Mouse (Mus musculus) forebrain, embryonic 15.5 days (tissue): ENCODE measurements around the gene Fgfr2. TPM values are rescaled to one million over a fixed set of nuclear protein-coding genes. Genes with fewer than 3 reads are reported as not detected.

Experiments used
- ATAC-seq: fragments of 200-750 bp; cut with Nextera tagmentation; replicated peaks from 2 replicates; pipeline ENCODE4 v1.8.0; 2017; ENCODE audit warnings: mild to moderate bottlenecking, moderate TSS enrichment, moderate library complexity
- H3K27ac ChIP-seq: fragments of 300-500 bp; sonication (generic); replicated peaks from 2 replicates; pipeline ENCODE4 v1.5.1; 2015; ENCODE audit warnings: mild to moderate bottlenecking, inconsistent platforms
- H3K27me3 ChIP-seq: fragments of 300-500 bp; sonication (generic); 2 replicates; pipeline ENCODE4 v1.6.1; 2015; ENCODE audit warnings: inconsistent platforms
- H3K36me3 ChIP-seq: fragments of 300-500 bp; sonication (generic); 2 replicates; pipeline ENCODE4 v1.6.1; 2015; ENCODE audit warnings: mild to moderate bottlenecking, inconsistent platforms
- H3K4me1 ChIP-seq: fragments of 300-500 bp; sonication (generic); 2 replicates; pipeline ENCODE4 v1.6.1; 2015; ENCODE audit warnings: inconsistent platforms
- H3K4me2 ChIP-seq: fragments of 300-500 bp; sonication (generic); replicated peaks from 2 replicates; pipeline ENCODE4 v1.6.1; 2015; ENCODE audit warnings: mild to moderate bottlenecking, inconsistent platforms
- H3K4me3 ChIP-seq: fragments of 300-500 bp; sonication (generic); 2 replicates; pipeline ENCODE4 v1.5.1; 2015; ENCODE audit warnings: mild to moderate bottlenecking, inconsistent platforms
- H3K9ac ChIP-seq: fragments of 300-500 bp; sonication (generic); replicated peaks from 2 replicates; pipeline ENCODE4 v1.6.1; 2015; ENCODE audit warnings: mild to moderate bottlenecking, inconsistent platforms
- H3K9me3 ChIP-seq: fragments of 300-500 bp; sonication (generic); 2 replicates; pipeline ENCODE4 v1.6.1; 2016; ENCODE audit warnings: inconsistent platforms
- WGBS: fragments of 180-500 bp; shearing (Covaris S2); methylation state at CpG from one replicate; pipeline ENCODE4 v1.1.7; 2015; ENCODE audit warnings: mixed read lengths; 5-methylcytosine and 5-hydroxymethylcytosine counted together
- polyA plus RNA-seq: library from polyadenylated mRNA; unstranded; fragments of >200 nt; fragmentation: Nextera tagmentation; extraction: Ambion mirVana; gene quantifications from 2 replicates; pipeline ENCODE4 v1.2.1, GENCODE M21; 2015

Gene Fgfr2
- polyA plus RNA-seq, 1 experiment from 2014 or later, result 48.1 TPM

DNA sequence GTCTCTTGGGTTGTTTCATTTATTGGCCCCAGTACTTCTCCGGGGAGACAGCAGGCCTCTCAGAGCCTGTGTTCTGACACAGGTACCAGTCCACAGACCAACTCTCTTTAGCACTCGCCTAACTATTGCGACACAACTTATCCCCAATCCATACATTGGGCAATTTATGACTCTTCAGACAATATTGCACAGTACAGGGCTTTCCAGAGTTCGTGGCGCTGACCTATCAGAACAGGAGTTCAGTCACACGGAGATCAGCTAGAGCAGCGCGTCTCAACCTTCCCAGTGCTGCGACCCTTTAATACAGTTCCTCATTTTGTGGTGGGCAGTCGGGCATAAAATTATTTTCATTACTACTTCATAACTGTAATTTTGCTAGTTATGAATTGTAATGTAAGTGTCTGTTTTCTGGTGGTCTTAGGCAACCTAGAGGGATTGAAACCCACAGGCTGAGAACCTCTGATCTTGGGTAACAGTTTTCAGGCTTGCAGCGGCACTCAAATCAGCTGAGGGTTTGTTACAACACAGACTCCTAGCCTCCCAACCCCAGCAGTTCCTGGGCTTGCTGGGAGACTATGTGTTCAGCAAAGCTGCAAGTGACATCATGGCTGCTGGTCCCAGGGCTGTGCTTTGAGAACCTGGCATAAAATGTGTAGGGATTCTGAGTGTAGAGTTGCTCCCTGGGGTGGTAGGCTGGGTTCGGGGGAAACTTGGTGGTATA lies 2283.6 kb downstream of the Fgfr2 start:
- no peak for ATAC-seq
- Histone ChIP-seq H3K4me2 (no peak overlapping the region), H3K9ac (no peak overlapping the region), H3K4me1 (peaks cover 25% of the 10 kb centered on the region), H3K4me3 (no peak overlapping the region), H3K9me3 (no peaks in the 10 kb centered on the region), H3K27ac (no peak overlapping the region), H3K36me3 (no peaks in the 10 kb centered on the region), H3K27me3 (no peaks in the 10 kb centered on the region; the same call in 1 of the 2 replicates)
- 89% methylated on average over 12 of the region's 12 CpGs for WGBS

- ATAC-seq, result no peak
- Histone ChIP-seq H3K36me3 (no peaks in the 10 kb centered on the region), H3K9ac (no peak overlapping the region), H3K27ac (no peak overlapping the region; the same call in 1 of the 2 replicates), H3K4me2 (no peak overlapping the region), H3K27me3 (peaks cover 4% of the 10 kb centered on the region; the same call in 1 of the 2 replicates), H3K4me1 (peaks cover 25% of the 10 kb centered on the region), H3K9me3 (no peaks in the 10 kb centered on the region), H3K4me3 (no peak overlapping the region)
- WGBS, result 37% methylated on average over 3 of the region's 3 CpGs
Measured at GRCm38 (mm10) chr7:130838658-130839025, 2284.5 kb downstream of the Fgfr2 start.

DNA sequence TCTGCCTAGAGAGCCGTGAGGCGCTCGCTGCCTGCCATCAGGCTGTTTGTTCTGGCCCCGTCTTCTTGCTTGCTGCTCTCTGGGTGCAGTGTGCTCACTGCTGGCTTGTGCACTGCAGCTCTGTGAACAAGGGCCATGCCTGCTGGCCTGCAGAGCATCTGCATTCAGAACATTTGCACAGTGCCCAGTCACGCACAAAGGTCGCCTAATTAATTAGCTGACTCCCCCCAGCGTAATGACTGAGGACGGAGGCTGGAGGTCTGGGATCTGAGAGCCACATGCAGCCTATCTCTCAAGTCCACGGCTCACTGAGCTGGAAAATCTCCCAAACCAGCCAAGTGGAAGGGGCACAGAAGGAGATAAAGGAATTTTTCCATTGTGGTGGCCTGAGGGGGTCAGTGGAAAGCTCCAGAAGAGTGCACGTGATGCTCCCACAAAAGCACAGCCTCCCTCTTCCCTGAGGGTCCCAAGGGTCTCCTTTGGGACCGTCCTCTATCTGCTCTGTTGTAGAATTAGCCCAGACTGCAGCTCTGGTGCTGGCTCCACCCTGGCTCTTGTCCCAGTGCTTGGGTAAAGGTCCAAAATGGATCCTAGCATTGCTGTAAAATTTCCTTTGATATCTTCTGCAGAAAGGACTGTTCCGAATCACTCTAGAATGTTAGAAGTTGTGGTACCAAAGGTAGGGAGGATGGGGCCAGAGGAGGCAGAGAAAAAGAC lies 2285.1 kb downstream of the Fgfr2 start:
- ATAC-seq, result peak; percentile 74
- Histone ChIP-seq H3K4me2 (no peak overlapping the region), H3K27ac (no peak overlapping the region; the same call in 1 of the 2 replicates), H3K9ac (no peak overlapping the region), H3K4me1 (peaks cover 25% of the 10 kb centered on the region), H3K4me3 (no peak overlapping the region), H3K9me3 (no peaks in the 10 kb centered on the region), H3K27me3 (peaks cover 4% of the 10 kb centered on the region; the same call in 1 of the 2 replicates), H3K36me3 (no peaks in the 10 kb centered on the region)
- WGBS, result 8% methylated on average over 12 of the region's 12 CpGs

GRCm38 (mm10) chr7:130836066-130836465 lies 2287.1 kb downstream of the Fgfr2 start:
- WGBS, result 79% methylated on average over 9 of the region's 9 CpGs

DNA sequence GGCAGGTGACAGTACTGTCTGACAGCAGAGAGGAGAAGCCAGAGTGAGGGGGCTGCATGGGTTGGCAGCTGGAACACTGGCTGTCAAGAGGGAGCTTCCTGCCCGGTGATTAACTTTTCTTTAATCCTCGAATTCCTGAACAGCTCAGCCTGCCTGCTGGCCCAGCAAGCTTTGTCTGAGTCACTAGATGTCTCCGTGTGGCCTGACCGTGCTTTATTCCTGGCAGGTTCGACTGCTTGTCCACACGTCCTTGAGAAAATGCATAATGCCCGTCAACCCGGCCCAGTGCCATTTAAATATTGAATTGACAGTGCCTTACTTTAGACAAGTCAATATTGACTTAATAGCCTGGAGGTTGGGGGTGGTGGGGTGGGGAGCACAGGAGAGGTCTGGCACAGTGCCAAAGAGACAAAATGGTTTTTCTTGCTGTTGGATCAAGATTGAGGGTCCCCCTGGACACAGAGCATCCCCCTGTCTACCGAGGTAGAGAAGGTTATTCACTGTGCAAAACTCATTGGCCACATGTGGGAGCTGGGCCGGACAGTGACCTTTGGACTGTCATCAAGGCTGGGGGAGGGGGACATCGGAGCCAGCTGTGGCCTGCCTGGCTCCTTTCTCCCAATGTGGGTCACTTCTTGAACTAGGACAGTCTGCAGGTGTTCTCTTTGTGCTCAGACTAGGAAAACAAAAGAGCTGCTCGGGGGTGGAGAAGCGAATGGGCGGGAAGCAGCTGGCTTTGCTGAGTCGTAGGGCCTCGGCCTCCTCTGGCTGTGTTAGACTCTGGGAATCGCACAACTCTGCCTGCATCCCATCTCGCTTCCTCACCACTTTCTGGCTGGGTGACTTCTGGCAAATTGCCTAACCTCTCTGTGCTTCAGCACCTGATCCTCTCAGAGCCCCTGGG lies 2287.9 kb downstream of the Fgfr2 start:
- H3K9me3 ChIP-seq, result no peaks in the 10 kb centered on the region
- H3K27me3 ChIP-seq, result peaks cover 4% of the 10 kb centered on the region; the same call in 1 of the 2 replicates
- ATAC-seq, result no peak
- no peaks in the 10 kb centered on the region for H3K36me3 ChIP-seq
- peaks cover 25% of the 10 kb centered on the region for H3K4me1 ChIP-seq
- no peak overlapping the region for H3K9ac ChIP-seq
- WGBS, result 6% methylated on average over 18 of the region's 18 CpGs
- H3K27ac ChIP-seq, result no peak overlapping the region
- no peak overlapping the region for H3K4me2 ChIP-seq
- H3K4me3 ChIP-seq, result no peak overlapping the region

More at GRCm38 (mm10) chr7:130836066-130836465, 2287.1 kb downstream of the Fgfr2 start:
- Histone ChIP-seq H3K27ac (no peak overlapping the region), H3K4me1 (peaks cover 25% of the 10 kb centered on the region), H3K4me2 (no peak overlapping the region), H3K36me3 (no peaks in the 10 kb centered on the region), H3K27me3 (peaks cover 4% of the 10 kb centered on the region; the same call in 1 of the 2 replicates), H3K9ac (no peak overlapping the region), H3K9me3 (no peaks in the 10 kb centered on the region), H3K4me3 (no peak overlapping the region)
- no peak for ATAC-seq

DNA sequence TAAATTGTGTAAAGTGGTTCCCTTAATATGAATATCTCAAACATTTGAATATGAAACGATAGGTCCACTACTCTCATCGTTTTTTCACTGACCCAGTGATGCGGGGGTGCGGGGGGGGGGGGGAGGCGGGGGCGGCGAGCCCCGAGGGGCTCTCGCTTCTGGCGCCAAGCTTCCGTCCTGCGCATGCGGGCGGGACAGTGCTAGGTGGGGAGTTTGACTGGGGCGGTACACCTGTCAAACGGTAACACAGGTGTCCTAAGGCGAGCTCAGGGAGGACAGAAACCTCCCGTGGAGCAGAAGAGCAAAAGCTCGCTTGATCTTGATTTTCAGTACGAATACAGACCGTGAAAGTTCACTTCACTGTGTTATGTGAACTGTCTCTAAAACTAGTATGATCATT lies 2288.9 kb downstream of the Fgfr2 start:
- no peak overlapping the region for H3K4me3 ChIP-seq
- H3K27me3 ChIP-seq, result peaks cover 4% of the 10 kb centered on the region; the same call in 1 of the 2 replicates
- 16% methylated on average over 21 of the region's 21 CpGs for WGBS
- H3K4me2 ChIP-seq, result no peak overlapping the region
- peaks cover 25% of the 10 kb centered on the region for H3K4me1 ChIP-seq
- no peak overlapping the region for H3K9ac ChIP-seq
- ATAC-seq, result peak; percentile 89
- no peaks in the 10 kb centered on the region for H3K36me3 ChIP-seq
- H3K27ac ChIP-seq, result no peak overlapping the region
- H3K9me3 ChIP-seq, result no peaks in the 10 kb centered on the region

- Histone ChIP-seq H3K27me3 (peaks cover 4% of the 10 kb centered on the region; the same call in 1 of the 2 replicates), H3K36me3 (no peaks in the 10 kb centered on the region), H3K4me2 (no peak overlapping the region), H3K4me3 (no peak overlapping the region), H3K27ac (no peak overlapping the region), H3K9ac (no peak overlapping the region), H3K4me1 (peaks cover 11% of the 10 kb centered on the region), H3K9me3 (no peaks in the 10 kb centered on the region)
- no peak for ATAC-seq
- whole genome bisulfite sequencing, result 89% methylated on average over 5 of the region's 5 CpGs
Measured at GRCm38 (mm10) chr7:130831586-130831985, 2291.6 kb downstream of the Fgfr2 start.

GRCm38 (mm10) chr7:130828475-130828874 lies 2294.7 kb downstream of the Fgfr2 start:
- no peak overlapping the region for H3K27ac ChIP-seq

DNA sequence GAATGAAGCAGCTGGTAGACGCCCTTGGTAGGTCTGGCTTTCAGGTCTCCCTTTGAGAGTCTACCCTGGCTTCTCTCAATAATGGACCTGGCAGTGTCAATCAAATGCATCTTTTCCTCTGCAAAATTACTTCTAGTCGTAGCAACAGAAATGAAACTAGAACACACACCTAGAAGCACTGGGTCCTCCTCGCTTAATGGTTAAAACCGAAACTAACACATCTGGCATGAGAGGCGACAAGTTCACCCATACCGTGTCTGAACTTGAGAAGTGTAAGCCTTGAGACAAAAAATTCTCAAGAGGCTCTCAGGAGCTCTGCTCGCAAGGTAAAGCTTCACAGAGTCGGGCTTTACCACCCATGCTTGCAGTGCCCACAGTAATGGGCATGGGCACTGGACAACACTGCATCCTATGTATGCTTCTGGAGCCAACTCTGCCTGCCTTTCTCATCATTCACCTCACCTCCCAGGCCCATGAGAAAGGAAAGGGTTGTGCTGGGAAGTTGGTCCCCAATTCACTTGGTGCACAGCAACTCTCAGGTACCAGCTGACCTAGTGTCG lies 2295.2 kb downstream of the Fgfr2 start:
- no peak overlapping the region for H3K9ac ChIP-seq

More at GRCm38 (mm10) chr7:130828475-130828874, 2294.7 kb downstream of the Fgfr2 start:
- H3K9me3 ChIP-seq, result no peaks in the 10 kb centered on the region
- H3K4me2 ChIP-seq, result no peak overlapping the region
- WGBS, result 92% methylated on average over 10 of the region's 10 CpGs
- no peak for ATAC-seq
- no peak overlapping the region for H3K9ac ChIP-seq
- H3K36me3 ChIP-seq, result no peaks in the 10 kb centered on the region
- H3K4me3 ChIP-seq, result no peak overlapping the region
- H3K4me1 ChIP-seq, result no peaks in the 10 kb centered on the region
- H3K27me3 ChIP-seq, result no peaks in the 10 kb centered on the region

GRCm38 (mm10) chr7:130827431-130827830 lies 2295.7 kb downstream of the Fgfr2 start:
- Histone ChIP-seq H3K9ac (no peak overlapping the region), H3K9me3 (no peaks in the 10 kb centered on the region), H3K4me2 (no peak overlapping the region), H3K4me1 (no peaks in the 10 kb centered on the region), H3K4me3 (no peak overlapping the region), H3K27me3 (no peaks in the 10 kb centered on the region), H3K27ac (no peak overlapping the region), H3K36me3 (no peaks in the 10 kb centered on the region)
- ATAC-seq, result no peak
- 59% methylated on average over 3 of the region's 3 CpGs for WGBS

More for the DNA sequence above, 2295.2 kb downstream of the Fgfr2 start:
- Histone ChIP-seq H3K4me1 (no peaks in the 10 kb centered on the region), H3K4me3 (no peak overlapping the region), H3K4me2 (no peak overlapping the region), H3K27ac (no peak overlapping the region), H3K27me3 (no peaks in the 10 kb centered on the region), H3K9me3 (no peaks in the 10 kb centered on the region), H3K36me3 (no peaks in the 10 kb centered on the region)
- ATAC-seq, result no peak
- WGBS, result 88% methylated on average over 9 of the region's 9 CpGs

- H3K27me3 ChIP-seq, result no peaks in the 10 kb centered on the region
- no peak overlapping the region for H3K4me2 ChIP-seq
- no peaks in the 10 kb centered on the region for H3K9me3 ChIP-seq
- no peak overlapping the region for H3K9ac ChIP-seq
- ATAC-seq, result no peak
- H3K4me3 ChIP-seq, result no peak overlapping the region
- H3K27ac ChIP-seq, result no peak overlapping the region
- H3K36me3 ChIP-seq, result no peaks in the 10 kb centered on the region
- H3K4me1 ChIP-seq, result no peaks in the 10 kb centered on the region
- WGBS, result 80% methylated on average over 3 of the region's 3 CpGs
Measured at GRCm38 (mm10) chr7:130826343-130826742, 2296.8 kb downstream of the Fgfr2 start.
